Mouse (Mus musculus) megakaryocyte, embryonic 14.5 days (primary cell): ENCODE data around the gene Uts2r.

ENCODE experiments used
- FLI1 ChIP-seq: IDR thresholded peaks from 2 replicates; pipeline ENCODE4 v1.6.1; 2012; ENCODE audit warnings: low read length, inconsistent platforms, mixed read lengths
- GATA1 ChIP-seq: IDR thresholded peaks from 3 replicates; pipeline ENCODE4 v1.6.1; 2012; ENCODE audit warnings: mixed read lengths, low read length, inconsistent platforms, borderline replicate concordance

DNA sequence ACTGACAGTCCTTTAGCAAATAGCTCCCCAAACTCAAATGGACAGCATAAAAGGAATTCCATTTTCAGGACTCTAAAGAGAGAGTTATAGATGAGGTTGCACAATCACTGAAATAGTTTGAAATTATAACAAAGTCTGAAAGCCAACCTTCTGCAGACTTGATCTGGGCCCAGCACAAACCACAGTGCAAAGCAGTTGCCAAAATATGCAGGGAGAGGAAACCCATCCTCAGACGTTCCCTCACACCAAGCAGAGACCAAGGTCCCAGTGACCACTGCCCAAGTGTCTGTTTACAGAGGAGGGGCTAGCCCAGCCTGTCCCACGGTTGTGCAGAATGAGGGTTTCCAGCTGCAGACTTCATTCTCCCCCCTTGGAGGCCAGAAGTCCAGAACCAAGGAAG lies 38.6 kb downstream of the Uts2r start:
- TF ChIP-seq GATA1: no peak
- no peak for TF ChIP-seq FLI1
